Comparison of ENCODE assay signal across 19 mouse cellular contexts in the genomic region with DNA sequence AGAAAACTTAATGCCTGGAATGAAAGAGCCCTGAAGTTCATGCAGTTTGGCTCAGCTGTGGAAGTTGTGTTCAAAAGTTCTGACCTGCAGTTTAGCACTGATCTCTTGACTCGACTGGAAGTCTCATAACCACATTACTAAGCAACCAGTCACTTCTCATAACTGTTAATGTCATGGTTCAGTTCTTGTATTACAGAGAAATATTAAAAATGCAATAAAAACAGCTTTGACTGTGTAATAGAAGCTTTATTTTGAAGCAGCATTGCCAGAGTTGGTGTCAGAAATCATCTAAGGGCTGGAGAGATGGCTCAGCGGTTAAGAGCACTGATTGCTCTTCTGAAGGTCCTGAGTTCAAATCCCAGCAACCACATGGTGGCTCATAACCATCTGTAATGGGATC. TPM values are rescaled to one million over a fixed set of nuclear protein-coding genes. Genes with fewer than 3 reads are reported as not detected.
DNase-seq lines count a peak whose midpoint lies in the region; ATAC-seq and TF ChIP-seq lines count a peak whose summit lies in the region.
"Had no signal": no experiment of that assay in that cellular context is flagged by ENCODE, and none has a peak within 500 bp of the region (broad histone marks: within the 10 kb centered on the region; RNA-seq: fewer than 3 reads in every experiment).

No protein-coding gene starts in this region.

- H3K9ac ChIP-seq in lung, embryonic 15.5 days = no peak overlapping the region
- H3K9ac ChIP-seq in intestine, postnatal 0 days (ENCODE audit: low read depth, low read length) = no peak overlapping the region
- no peak overlapping the region for H3K9ac ChIP-seq in stomach, embryonic 16.5 days (ENCODE audit: low read length)
- no peak overlapping the region for H3K9ac ChIP-seq in hindbrain, embryonic 16.5 days (ENCODE audit: low read depth, low read length)
- H3K9ac ChIP-seq: heart, embryonic 15.5 days; neural tube, embryonic 12.5 days had no signal

- H3K36me3 ChIP-seq in lung, embryonic 15.5 days = no peaks in the 10 kb centered on the region
- H3K36me3 ChIP-seq in intestine, postnatal 0 days (ENCODE audit: control insufficient read depth, insufficient read depth) = no peaks in the 10 kb centered on the region
- peaks cover 7% of the 10 kb centered on the region for H3K36me3 ChIP-seq in stomach, embryonic 16.5 days (ENCODE audit: control insufficient read depth, insufficient read depth, low read length)
- H3K36me3 ChIP-seq in heart, embryonic 10.5 days = no peaks in the 10 kb centered on the region
- no peaks in the 10 kb centered on the region for H3K36me3 ChIP-seq in hindbrain, embryonic 16.5 days (ENCODE audit: control insufficient read depth, insufficient read depth, low read length)
- H3K36me3 ChIP-seq: forebrain, embryonic 10.5 days; heart, embryonic 15.5 days; neural tube, embryonic 12.5 days had no signal

- no peaks in the 10 kb centered on the region for H3K9me3 ChIP-seq in lung, embryonic 15.5 days
- H3K9me3 ChIP-seq in intestine, postnatal 0 days (ENCODE audit: control insufficient read depth) = no peaks in the 10 kb centered on the region
- no peaks in the 10 kb centered on the region for H3K9me3 ChIP-seq in stomach, embryonic 16.5 days (replicated peaks; ENCODE audit: control insufficient read depth, low read length)
- H3K9me3 ChIP-seq in heart, embryonic 10.5 days = no peaks in the 10 kb centered on the region
- H3K9me3 ChIP-seq in hindbrain, embryonic 16.5 days (ENCODE audit: control insufficient read depth, low read length) = no peaks in the 10 kb centered on the region
- H3K9me3 ChIP-seq: forebrain, embryonic 10.5 days; heart, embryonic 15.5 days; neural tube, embryonic 12.5 days had no signal

- DNase-seq in gastrocnemius, adult 2 months = no peak
- DNase-seq in gastrocnemius, postnatal 14 days = no peak
- DNase-seq in lung, postnatal 14 days = no peak
- no peak for DNase-seq in heart, embryonic 10.5 days (ENCODE audit: low spot score)
- DNase-seq: adrenal gland, adult 2 months; cerebellum, adult 11 months; heart, adult 18-20 months; kidney, postnatal 25 days; layer of hippocampus, adult 9-11 months; spleen, adult 18-20 months; thymus, postnatal 14 days had no signal

- peak overlapping the region; percentile 73 for H3K4me3 ChIP-seq in gastrocnemius, adult 2 months
- peak overlapping the region; percentile 73 for H3K4me3 ChIP-seq in lung, embryonic 15.5 days
- H3K4me3 ChIP-seq in intestine, postnatal 0 days (ENCODE audit: low read depth, low read length) = peak overlapping the region; percentile 69
- peak overlapping the region; percentile 69 for H3K4me3 ChIP-seq in stomach, embryonic 16.5 days (replicated peaks; ENCODE audit: low read length)
- H3K4me3 ChIP-seq in heart, embryonic 10.5 days = no peak overlapping the region
- no peak overlapping the region for H3K4me3 ChIP-seq in hindbrain, embryonic 16.5 days (ENCODE audit: low read length)
- H3K4me3 ChIP-seq: forebrain, embryonic 10.5 days; neural tube, embryonic 12.5 days had no signal

- no peak overlapping the region for H3K27ac ChIP-seq in gastrocnemius, adult 2 months
- no peak overlapping the region for H3K27ac ChIP-seq in lung, embryonic 15.5 days
- no peak overlapping the region for H3K27ac ChIP-seq in intestine, postnatal 0 days (ENCODE audit: low read depth, low read length)
- no peak overlapping the region for H3K27ac ChIP-seq in stomach, embryonic 16.5 days (ENCODE audit: low read length)
- no peak overlapping the region for H3K27ac ChIP-seq in heart, embryonic 10.5 days
- H3K27ac ChIP-seq in hindbrain, embryonic 16.5 days (ENCODE audit: low read depth, low read length) = no peak overlapping the region
- H3K27ac ChIP-seq: forebrain, embryonic 10.5 days; heart, embryonic 15.5 days; neural tube, embryonic 12.5 days had no signal

- TF ChIP-seq CTCF in gastrocnemius, adult 2 months (IDR thresholded peaks at IDR 0.05) = no peak
- TF ChIP-seq CTCF in intestine, postnatal 0 days (IDR thresholded peaks at IDR 0.05; ENCODE audit: low read depth) = 0 out of 2 replicates have a peak, but pooled peaks have one; percentile 6

- no peak for ATAC-seq in lung, embryonic 15.5 days (ENCODE audit: borderline replicate concordance, extremely low read depth, low FRiP score, low TSS enrichment)
- ATAC-seq in intestine, postnatal 0 days = no peak
- no peak for ATAC-seq in stomach, embryonic 16.5 days (ENCODE audit: insufficient read depth, low FRiP score)
- ATAC-seq in hindbrain, embryonic 16.5 days = no peak
- ATAC-seq: inflammation-experienced regulatory T-cells, adult 6 months had no signal

- 54% methylated on average over 2 of the region's 2 CpGs for WGBS in lung, embryonic 15.5 days
- WGBS in intestine, postnatal 0 days = 52% methylated on average over 2 of the region's 2 CpGs
- WGBS in stomach, embryonic 16.5 days = 55% methylated on average over 2 of the region's 2 CpGs
- WGBS in heart, embryonic 10.5 days = 57% methylated on average over 2 of the region's 2 CpGs
- 65% methylated on average over 2 of the region's 2 CpGs for WGBS in hindbrain, embryonic 16.5 days

- peaks cover 35% of the 10 kb centered on the region for H3K27me3 ChIP-seq in lung, embryonic 15.5 days
- 0 out of 2 replicates have a peak, but pooled peaks cover 2% of the 10 kb centered on the region for H3K27me3 ChIP-seq in intestine, postnatal 0 days (replicated peaks; ENCODE audit: control insufficient read depth, insufficient read depth, low read length)
- H3K27me3 ChIP-seq in stomach, embryonic 16.5 days (ENCODE audit: control insufficient read depth, insufficient read depth, low read length) = peaks cover 14% of the 10 kb centered on the region; the same call in 1 of the 2 replicates
- H3K27me3 ChIP-seq in heart, embryonic 10.5 days (ENCODE audit: insufficient read depth, poor library complexity, severe bottlenecking) = peaks cover 59% of the 10 kb centered on the region
- H3K27me3 ChIP-seq in hindbrain, embryonic 16.5 days (replicated peaks; ENCODE audit: control insufficient read depth, insufficient read depth, low read length) = peaks cover 40% of the 10 kb centered on the region

- H3K4me1 ChIP-seq in lung, embryonic 15.5 days = peaks cover 23% of the 10 kb centered on the region
- no peaks in the 10 kb centered on the region for H3K4me1 ChIP-seq in intestine, postnatal 0 days (replicated peaks; ENCODE audit: control insufficient read depth, insufficient read depth, low read length)
- peaks cover 13% of the 10 kb centered on the region for H3K4me1 ChIP-seq in stomach, embryonic 16.5 days (ENCODE audit: control insufficient read depth, insufficient read depth, low read length)
- peaks cover 14% of the 10 kb centered on the region; the same call in 1 of the 2 replicates for H3K4me1 ChIP-seq in heart, embryonic 10.5 days
- peaks cover 12% of the 10 kb centered on the region for H3K4me1 ChIP-seq in hindbrain, embryonic 16.5 days (ENCODE audit: control insufficient read depth, insufficient read depth, low read depth, low read length)

- H3K4me2 ChIP-seq in lung, embryonic 15.5 days = peak overlapping the region; percentile 96
- peak overlapping the region; percentile 98; the same call in 1 of the 2 replicates for H3K4me2 ChIP-seq in intestine, postnatal 0 days (replicated peaks; ENCODE audit: low read depth)
- H3K4me2 ChIP-seq in stomach, embryonic 16.5 days (ENCODE audit: low read depth, low read length) = peak overlapping the region; percentile 96; the same call in 1 of the 2 replicates
- no peak overlapping the region for H3K4me2 ChIP-seq in hindbrain, embryonic 16.5 days (ENCODE audit: low read length)

- intact Hi-C loops in gastrocnemius, adult 2 months (cut with DNase I) = no loop called here
- intact Hi-C loops in gastrocnemius, postnatal 14 days (cut with DNase I; ENCODE audit: low total_unique reads) = no loop called here

RNA-seq across cellular contexts. Expression of a gene that starts 1.5 kb away (rescaled TPM):
- 1 to 10 TPM; 2.2 to 2.9 TPM for total RNA-seq in gastrocnemius, adult 2 months (2021)
- 1 to 10 TPM; 6.2 to 7.4 TPM for total RNA-seq in gastrocnemius, postnatal 14 days (2021)
- polyA plus RNA-seq in lung, embryonic 15.5 days (2015; fragmentation: Nextera tagmentation; extraction: Ambion mirVana) = 41.8 and 49.3 TPM in 2 replicates
- polyA plus RNA-seq in intestine, postnatal 0 days (2015; fragmentation: Nextera tagmentation; extraction: Ambion mirVana) = 32.8 and 33.8 TPM in 2 replicates
- polyA plus RNA-seq in stomach, embryonic 16.5 days (2015; fragmentation: Nextera tagmentation; extraction: Ambion mirVana) = 74.0 and 88.1 TPM in 2 replicates
- polyA plus RNA-seq in heart, embryonic 10.5 days (2016; fragmentation: Nextera tagmentation; extraction: Ambion mirVana) = 5.1 and 28.3 TPM in 2 replicates
- polyA plus RNA-seq in hindbrain, embryonic 16.5 days (2015; fragmentation: Nextera tagmentation; extraction: Ambion mirVana) = 2.7 and 3.9 TPM in 2 replicates

Comparison
In these comparisons a context has a peak if more than half of its experiments do, and no peak if none do; other contexts are left out.
1. H3K4me3 ChIP-seq: peak in gastrocnemius, adult 2 months (single experiment), lung, embryonic 15.5 days (single experiment), intestine, postnatal 0 days (single experiment) and stomach, embryonic 16.5 days (single experiment); none in heart, embryonic 10.5 days (single experiment) and hindbrain, embryonic 16.5 days (single experiment).